Mouse (Mus musculus): ENCODE measurements around the gene Erc2. TPM values are rescaled to one million over a fixed set of nuclear protein-coding genes. Genes with fewer than 3 reads are reported as not detected.
A peak's percentile ranks its signal among the peaks of the same experiment; 100 is the strongest.

Erc2 gene
- total RNA-seq, 4 experiments from 2014 or later, result 1.0 to 1.2 (median 1.1) TPM

DNA sequence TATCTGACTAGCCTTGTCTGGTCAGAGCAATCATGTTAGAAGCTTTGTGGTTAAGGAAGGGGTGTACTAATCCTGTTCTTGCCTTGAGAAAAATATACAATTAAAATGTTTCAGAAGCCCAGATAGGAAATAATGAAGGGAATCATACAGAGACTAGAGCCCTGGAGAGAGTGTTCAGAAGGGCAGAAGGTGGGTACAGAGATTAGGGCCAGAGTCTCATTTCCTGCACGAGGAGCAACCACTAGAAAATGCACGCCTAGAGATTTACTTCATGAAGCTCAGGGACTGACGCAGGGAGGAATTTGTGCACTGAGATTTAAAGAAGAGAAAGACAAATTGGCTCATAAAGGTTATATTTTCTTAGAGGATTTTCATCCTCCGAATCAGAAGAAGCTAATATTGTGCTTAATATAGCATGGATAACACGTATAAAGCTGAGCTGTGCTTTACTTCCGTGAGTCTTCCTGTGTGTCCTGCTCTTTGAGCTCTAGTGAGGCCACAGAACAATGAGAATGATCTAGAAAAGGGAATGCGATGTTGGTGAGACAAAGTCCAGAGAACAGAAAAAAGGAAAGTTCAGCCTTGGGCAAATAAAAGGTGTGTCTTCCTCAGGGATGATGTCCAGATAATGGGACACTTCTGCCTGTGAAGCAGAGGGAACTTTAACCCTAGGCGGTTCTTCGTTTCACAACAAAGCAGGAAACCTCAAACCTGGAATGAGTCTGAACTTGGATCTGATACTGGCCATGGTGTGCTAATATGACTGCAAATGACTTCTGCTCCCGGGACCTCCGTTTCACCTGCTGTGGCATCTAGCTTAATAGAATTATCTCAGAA is 45.0 kb downstream of the Erc2 start:
- DNase-seq (ENCODE audit: low spot score), result no peak

DNA sequence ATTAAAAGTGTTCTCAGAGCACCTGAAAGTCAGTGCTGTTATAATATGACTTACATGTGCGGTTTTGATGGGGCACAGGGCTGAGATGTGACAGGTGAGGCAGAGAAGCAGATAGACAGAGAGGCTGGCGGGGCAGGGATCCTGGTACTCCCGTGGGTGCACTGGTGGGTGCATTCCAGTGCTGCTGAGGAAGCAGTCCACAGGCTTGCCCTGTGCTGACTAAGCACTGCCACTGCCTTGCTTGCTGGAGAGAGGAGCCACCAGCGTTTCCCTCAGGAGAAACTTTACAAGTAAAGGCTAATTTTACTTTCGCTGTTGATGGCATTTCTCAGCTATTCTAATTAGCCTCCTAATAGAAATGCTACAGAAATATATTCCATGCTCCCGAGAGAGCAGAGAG is 45.9 kb downstream of the Erc2 start:
- no peak for DNase-seq (ENCODE audit: low spot score)

- no peak for DNase-seq (ENCODE audit: low spot score)
Observed at GRCm38 (mm10) chr14:27669939-27670338, 47.7 kb downstream of the Erc2 start.

GRCm38 (mm10) chr14:27672761-27673160 is 50.5 kb downstream of the Erc2 start:
- DNase-seq (ENCODE audit: low spot score), result no peak

- DNase-seq (ENCODE audit: low spot score), result no peak
Observed at GRCm38 (mm10) chr14:27674096-27674495, 51.9 kb downstream of the Erc2 start.

- no peak for DNase-seq (ENCODE audit: low spot score)
Observed at GRCm38 (mm10) chr14:27674561-27674960, 52.3 kb downstream of the Erc2 start.

DNA sequence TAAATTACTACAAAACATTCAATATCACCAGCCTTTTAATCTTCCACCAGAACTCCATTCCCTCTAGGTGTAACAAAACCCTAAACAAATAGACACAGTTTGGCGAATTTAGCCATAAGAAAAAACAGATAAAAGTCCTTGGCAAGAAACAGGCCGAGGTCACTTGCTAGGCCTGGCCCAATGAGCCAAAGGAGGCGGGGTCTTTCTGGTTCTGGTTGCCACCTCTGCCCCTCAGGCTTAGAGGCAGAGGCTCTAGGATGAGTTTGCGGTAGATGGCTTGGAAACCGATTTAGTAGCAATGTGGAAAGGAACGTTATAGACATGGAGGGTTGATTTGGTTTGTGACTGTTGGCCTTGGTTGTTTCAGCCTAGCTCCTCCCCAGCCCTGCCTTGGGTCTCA is 52.8 kb downstream of the Erc2 start:
- no peak for DNase-seq (ENCODE audit: low spot score)

DNA sequence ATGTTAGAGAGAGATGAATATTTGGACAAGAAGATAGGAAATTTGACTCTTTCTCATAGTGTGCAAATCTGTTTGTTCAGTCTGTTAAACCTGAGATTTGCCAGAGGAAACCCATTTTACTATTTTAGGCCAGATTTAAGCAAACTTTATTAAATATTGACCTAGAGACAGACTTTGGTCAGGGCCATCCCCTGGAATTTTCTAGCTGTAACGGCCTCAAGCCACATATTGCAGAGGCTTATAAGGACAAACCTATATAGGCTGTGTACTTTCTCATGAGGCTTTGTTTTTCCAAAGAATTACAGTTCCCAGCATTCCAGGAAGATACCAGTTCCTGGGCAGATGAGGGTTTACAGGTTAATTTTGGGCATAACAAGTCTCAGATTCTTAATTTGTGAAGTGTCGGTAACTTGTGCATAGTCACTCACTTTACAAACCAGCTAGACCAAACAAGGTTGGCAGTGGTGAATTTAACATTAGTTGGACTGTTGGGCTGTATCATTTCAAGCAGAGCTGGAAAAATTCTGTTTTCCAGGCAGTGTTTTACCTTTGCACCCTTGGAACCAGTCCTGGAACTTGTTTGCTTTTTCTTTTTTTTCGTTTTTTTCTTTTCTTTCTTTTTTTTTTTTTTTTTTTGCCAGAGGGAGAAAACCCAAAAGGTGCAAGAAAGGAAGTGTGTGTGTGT is 60.3 kb downstream of the Erc2 start:
- DNase-seq (ENCODE audit: low spot score), result no peak

DNA sequence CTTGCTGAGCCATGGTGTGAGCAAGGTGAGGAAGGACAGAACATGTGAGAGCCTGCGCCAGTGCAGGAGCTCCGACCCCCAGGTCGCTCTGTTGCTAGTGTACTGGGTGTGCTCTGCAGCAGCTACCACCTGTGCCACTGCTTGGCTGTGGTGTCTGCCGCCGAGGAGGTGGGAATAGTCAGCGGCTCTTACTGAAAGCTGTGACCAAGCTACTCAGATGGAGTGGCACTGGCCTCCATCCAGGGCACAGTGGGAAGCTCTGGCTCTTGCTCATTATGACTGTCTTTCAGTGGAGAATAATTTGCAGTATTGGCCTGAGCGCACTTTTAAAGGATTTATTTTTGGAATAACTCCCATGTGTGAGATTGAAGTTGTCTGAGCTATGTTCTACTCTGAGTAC is 73.6 kb downstream of the Erc2 start:
- DNase-seq (ENCODE audit: low spot score), result no peak

- no peak for DNase-seq (ENCODE audit: low spot score)
Observed at GRCm38 (mm10) chr14:27717364-27717763, 95.1 kb downstream of the Erc2 start.

- no peak for DNase-seq (ENCODE audit: low spot score)
Observed at GRCm38 (mm10) chr14:27719601-27720000, 97.4 kb downstream of the Erc2 start.

DNA sequence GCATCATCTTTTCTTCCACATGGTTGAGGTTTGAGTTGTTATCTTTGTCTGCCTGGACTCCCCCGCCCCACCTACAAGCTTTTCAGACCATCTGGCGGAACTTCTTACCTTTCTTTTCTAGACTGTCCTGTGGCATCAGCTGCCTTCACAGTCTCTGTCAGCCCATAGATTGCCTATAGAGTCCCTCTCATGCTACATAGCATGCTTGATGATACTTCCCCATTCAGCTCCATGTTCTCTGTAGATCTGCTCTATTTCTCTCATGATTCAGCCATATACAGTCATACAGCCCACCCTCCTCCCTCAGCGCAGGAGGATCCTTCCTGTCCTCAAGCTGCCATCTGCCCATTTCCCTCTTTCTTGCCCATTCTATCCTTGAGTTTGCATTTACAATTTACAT is 98.7 kb downstream of the Erc2 start:
- no peak for DNase-seq (ENCODE audit: low spot score)

GRCm38 (mm10) chr14:27721759-27722158 is 99.5 kb downstream of the Erc2 start:
- DNase-seq (ENCODE audit: low spot score), result no peak

DNA sequence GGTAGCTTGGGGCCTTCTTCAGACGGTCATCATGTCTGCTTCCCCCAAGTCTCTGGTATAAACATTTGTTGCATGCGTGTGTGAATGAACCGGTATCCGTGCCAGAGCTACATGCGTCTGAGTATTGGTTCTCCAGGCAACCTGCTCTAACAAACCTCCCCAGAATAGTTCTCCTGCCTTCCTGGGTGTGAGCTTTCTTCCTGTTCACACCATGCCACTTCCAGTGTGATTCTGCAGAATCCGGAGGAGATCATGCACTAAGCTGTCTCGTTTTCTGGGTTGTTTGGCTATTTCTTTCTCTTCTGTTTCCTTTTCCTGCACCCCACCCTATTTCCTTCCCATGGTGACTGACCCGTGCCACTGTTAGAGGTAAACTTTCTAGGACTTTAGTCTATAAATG is 105.3 kb downstream of the Erc2 start:
- no peak for DNase-seq (ENCODE audit: low spot score)

DNA sequence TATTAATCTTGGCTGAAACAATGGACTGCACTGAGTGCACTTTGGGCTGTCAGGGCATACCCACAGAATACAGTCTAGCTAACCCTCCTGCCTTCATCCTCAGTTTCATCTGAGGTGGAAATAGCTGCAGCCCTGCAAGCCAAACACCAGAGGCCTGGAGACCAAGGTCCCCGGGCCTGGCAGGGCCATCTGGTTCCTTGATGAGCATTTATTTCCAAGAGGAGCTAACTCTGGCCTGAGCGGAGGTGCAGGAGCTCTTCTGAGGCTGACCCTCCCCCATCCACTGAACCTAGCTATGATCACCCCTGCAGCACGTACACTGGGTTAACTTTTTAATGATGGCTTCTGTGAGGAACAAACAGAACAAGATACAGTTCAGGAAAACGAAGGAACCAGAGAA is 108.9 kb downstream of the Erc2 start:
- DNase-seq (ENCODE audit: low spot score), result no peak

DNA sequence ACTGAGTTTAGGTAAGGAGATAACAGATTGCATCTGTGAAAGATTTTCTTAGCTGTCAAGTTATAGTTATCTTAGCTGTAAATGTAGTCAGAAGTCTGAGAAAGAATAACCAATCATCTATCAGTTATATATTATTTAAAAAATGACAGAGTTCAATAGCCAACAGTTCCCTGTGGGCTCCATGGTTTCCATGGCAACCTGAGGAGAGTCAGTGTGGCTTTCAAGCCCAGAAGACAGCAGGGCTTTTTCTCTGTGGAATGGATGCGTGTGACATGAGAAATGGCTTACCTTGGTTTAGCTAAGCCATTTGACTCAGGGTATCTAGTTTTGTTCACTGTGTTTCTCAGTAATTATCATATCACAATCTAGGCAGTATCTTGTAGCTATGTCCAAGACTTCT is 117.2 kb downstream of the Erc2 start:
- DNase-seq (ENCODE audit: low spot score), result no peak

GRCm38 (mm10) chr14:27741248-27741916 is 119.2 kb downstream of the Erc2 start:
- peak; percentile 24 for DNase-seq (ENCODE audit: low spot score)

GRCm38 (mm10) chr14:27754340-27754739 is 132.1 kb downstream of the Erc2 start:
- DNase-seq (ENCODE audit: low spot score), result no peak

- no peak for DNase-seq (ENCODE audit: low spot score)
Observed at GRCm38 (mm10) chr14:27756901-27757300, 134.7 kb downstream of the Erc2 start.

GRCm38 (mm10) chr14:27758230-27758629 is 136.0 kb downstream of the Erc2 start:
- DNase-seq (ENCODE audit: low spot score), result no peak

GRCm38 (mm10) chr14:27759069-27759628 is 136.9 kb downstream of the Erc2 start:
- no peak for DNase-seq (ENCODE audit: low spot score)

DNA sequence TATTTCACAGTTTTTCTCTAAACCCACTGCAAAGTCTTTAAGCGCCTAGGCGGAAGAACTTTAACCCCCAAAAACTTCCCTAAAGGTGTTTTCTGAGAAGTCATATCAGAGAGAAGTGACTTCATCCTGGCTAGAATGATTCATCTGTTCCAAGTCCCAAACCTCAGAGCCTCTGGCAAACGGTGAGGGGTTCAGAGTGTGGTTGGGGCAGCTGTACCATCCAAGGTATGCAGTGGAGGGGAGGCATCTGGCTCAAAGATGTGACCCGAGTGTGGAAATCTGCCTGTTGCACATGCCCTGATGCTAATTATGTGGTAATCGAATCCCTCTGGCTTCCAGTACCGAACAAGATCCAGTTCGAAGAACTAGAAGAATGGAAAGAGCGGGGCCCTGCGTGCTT is 137.8 kb downstream of the Erc2 start:
- no peak for DNase-seq (ENCODE audit: low spot score)
